Mouse (Mus musculus) urinary bladder, postnatal 25 days (tissue): Measurements from ENCODE around the gene Vamp5.

Source experiments
- DNase-seq: peaks from one replicate; pipeline ENCODE4 v3.0.0; 2022; ENCODE audit warnings: low spot score

The Vamp5 gene

DNA sequence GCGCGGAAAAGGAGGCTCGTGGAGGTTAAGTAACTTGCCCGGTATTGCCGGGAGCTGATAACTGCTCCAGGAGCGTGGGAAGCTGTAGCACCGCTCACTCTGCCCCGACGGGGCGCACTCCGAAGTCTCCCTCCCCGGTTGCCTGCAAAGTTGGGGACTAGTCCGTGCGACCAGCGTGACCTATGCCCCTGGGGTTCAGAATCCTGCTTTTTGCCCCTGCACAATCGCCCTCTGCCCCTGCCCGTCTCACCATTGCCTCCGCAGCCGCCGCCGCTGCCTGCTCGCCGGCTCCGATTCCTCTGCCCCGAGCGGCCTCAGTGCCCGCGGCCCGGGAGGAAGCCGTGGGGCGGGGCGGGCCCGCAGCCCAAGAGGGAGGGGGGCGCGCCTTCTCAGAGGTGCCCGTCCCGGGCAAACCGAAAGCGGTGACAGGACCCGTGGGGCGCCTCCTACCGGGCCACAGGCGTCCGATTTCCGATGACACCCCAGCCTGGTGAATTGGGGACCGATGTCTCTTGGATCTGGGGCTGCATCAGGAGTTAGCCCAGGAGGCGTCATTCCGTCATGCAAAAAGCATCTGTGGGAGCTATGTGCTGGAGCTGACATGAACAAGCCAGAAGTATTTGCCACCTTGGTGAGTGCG lies at the start of gene Vamp5:
Gene Vamp5 (minus strand): TSS at position 338 of the 640 bp plus-strand sequence.
- DNase-seq: peak; percentile 79

DNA sequence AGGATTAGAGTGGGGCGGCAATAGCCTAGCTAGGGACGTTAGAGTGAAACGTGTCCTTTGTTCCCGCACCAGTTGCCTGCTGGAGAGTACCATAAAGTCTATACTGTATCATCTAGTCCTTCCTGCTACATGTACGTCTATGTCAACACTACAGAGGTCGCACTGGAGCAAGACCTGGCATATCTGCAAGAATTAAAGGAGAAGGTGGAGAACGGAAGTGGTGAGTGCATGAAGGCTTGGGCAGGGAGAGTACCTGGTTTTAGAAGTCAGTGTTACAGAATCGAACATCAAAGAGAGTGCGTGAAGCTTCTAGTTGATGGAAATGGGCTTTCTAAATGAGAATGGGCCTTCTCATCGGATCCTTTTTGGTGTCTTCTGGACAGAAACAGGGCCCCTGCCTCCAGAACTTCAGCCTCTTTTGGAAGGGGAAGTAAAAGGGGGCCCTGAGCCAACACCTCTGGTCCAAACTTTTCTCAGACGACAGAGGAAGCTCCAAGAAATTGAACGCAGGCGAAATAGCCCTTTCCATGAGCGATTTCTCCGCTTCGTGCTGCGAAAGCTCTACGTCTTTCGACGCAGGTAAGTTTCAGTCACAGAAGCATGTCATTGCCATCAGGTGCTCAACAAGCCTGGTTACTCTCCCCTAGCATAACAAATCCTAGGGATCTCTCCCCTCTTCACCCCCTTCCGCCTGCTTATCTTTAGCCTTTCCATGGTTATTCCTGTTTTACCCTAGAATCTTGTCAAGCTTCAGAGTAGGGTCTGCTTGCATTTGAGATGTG lies 49.0 kb upstream of the Vamp5 start:
- no peak for DNase-seq

DNA sequence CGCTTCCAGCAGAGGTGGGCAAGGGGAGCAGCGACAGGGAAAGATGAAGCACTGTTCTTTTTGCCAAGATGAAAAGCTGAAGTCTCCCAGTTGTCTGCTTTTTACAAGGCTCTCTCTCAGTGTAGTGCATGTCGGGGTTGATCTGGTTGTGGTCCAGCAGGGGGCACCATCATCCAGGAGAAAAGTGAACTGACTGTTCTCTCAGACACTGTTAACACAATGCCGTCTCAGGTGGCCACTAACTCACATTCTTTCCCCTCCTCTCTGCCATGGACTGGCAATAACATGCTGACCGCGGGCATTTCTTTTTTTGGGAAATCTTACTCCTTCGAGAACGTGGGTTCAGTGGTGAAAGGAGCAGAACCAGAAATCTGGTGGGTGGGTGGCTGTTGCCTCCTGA lies 47.8 kb upstream of the Vamp5 start:
- peak; percentile 73 for DNase-seq

DNA sequence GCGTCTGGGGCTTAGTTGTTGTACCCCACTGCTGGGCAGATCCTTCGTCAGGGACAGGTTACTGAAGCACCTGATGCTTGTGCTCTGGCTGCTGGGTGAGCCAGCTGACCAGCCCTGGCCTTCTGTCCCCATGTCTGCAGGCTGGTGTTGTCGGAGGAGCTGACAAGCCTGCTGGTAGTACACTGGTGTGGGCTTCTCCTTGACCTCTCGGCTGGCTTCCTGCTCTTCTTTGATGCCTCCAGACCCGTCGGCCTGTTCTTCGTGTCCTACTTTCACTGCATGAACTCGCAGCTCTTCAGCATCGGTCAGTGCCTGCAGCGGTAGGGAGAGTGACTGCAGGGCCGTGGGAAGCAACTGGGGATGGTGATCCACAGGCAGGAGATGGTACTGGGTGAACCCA lies 45.4 kb upstream of the Vamp5 start:
- no peak for DNase-seq

DNA sequence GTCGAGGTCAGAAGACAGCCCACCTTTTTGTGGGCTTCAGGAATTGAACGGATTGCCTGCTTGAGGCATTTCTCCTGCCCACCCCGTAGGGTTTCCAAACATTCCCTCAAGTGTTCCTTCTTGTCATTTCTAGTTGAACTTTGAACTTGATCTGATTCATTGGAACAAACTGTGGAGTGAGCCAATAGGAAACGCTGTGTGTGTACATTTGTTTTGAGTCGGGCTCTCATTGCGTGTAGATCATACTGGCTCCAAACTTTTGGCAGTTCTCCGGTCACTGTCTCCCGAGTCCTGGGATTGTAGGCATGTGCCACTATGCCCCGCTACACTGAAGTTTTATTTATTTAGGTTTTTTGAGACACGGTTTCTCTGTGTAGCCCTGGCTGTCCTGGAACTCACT lies 40.6 kb upstream of the Vamp5 start:
- no peak for DNase-seq

DNA sequence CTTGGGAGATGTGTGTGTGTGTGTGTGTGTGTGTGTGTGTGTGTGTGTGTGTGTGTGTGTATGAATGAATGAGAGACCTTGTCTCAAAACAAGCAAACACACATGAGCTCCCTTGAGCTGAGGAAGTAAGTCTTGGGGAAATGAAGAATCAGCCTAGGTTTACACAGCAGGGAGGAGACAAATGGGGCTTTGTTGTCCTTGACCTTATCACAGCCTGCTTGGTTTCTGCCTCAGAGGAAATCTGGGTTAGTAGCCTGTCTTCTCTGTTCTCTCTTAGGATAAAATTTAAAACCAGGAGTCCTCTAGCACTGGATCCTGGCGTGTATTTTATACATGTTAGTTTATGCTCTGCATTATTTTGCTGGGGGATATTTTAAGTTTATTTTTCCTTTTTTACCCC lies 39.5 kb upstream of the Vamp5 start:
- no peak for DNase-seq

DNA sequence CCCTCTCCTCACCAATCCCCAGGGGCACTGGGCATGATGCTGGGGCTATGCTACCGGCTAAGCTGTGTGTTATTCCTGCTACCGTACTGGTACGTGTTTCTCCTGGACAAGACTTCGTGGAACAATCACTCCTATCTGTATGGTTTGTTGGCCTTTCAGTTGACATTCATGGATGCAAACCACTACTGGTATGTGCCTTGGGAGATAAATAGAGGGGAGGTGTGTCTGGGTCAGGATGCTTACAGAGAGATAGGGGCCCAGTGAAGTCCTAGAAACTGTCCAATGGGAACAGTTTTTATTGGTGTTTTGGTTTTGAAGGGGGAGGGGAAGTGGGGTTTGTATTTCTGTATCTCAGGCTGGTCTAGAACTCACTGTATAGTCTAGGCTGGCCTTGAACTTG lies 38.0 kb upstream of the Vamp5 start:
- no peak for DNase-seq

DNA sequence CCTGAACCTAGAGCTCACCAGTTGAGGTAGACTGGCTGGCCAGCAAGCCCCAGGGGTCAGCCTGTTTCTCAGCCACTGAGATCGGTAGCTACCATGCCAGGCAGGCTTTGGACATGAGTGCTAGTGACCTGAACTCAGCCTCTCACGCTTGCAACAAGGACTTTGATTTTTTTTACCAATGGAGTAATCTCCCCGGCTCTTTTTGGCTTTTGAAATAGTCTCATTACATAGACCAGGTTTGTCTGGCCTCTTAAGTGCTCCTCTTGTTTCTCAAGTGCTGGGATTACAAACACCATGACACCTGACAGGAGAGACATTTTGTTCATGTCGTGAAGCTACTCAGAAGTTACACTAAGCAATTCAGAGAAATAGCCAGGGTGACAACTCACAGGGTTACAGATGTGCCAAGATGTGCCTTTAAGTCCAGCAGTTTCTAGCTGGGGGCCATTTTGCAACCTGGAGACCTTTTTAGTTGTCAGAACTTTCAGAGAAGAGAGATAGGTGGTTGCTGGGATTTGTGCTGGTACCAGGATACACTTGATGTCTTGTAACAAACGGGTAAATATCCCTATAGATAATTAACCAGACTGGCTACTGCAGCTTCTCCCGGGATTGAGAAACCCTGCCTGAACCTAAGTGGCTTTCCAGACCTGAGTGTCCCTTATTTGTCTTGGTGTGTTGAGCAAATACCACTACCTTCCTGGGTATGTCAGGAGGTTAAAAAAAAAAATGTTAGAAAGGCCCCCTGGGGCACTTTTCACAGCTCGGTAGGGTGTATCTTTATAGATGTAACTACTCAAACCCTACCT lies 35.9 kb upstream of the Vamp5 start:
- DNase-seq: no peak

DNA sequence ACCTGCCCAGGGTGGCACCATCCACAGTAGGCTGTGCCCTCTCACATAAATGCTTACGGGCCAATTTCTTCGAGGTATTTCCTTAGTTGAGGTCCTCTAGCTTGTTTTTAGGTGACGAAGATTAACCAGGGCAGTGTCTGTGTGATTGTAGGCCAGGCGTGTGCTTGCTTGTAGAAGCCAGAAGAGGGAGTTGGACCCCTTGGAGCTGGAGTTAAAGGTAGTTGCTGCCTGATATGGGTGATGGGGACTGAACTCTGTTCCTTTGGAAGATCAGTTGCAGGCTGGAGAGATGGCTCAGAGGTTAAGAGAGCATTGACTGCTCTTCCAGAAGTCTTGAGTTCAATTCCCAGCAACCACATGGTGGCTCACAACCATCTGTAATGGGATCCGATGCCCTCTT lies 34.9 kb upstream of the Vamp5 start:
- DNase-seq: no peak

DNA sequence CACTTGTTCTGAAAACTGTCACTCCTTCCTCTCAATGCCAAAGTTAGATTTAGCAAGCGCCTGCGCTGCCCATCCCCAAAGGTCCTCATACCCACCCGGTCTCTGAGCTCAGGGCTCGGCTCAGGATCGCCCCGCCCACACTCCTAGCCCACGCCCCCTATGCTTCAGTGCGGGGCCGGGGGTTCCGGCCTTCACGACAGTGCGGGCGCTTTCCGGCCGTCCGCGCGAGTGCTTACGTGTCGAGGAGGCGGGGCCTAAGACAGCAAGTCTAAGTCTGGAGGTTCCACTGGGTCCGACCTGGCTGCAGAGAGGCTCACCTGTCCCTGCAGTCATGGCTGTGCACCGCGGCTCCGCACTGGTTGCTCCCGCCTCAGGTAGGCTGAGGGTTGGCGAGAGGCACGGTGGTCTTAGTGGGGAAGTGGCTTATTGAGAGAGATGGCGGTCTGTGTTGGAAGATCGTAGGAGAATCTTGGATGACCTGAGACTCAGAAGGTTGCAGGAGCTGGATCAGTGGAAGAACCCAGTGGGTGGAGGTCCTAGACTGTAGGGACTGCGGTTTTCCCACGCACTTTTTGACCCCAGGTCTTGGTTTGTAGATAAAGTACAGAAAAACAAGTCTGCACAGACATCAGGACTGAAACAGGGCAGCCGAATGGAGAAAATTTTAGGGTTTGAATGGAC lies 33.9 kb upstream of the Vamp5 start, which contains the start of gene Ggcx:
Gene Ggcx (plus strand): TSS at position 233 of the 681 bp plus-strand sequence.
- DNase-seq: peak; percentile 94

DNA sequence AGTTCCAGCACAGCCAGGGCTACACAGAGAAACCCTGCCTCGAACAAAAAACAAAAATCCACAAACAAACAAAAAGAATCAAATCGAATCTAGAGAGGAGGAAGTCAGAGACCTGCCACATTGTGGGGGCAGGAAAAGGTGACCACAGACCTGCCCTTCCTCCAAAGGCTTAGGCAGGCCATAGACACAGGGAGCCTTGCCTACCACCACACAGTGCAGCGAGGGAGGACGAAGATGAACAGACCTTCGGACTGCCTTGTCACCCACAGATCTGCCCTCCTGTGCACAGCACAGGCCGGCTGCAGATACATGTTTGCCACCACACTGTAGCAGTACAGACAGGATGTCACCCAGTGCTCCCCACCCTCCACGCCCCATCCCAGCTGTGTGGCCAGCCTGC lies 30.2 kb upstream of the Vamp5 start:
- DNase-seq: no peak

DNA sequence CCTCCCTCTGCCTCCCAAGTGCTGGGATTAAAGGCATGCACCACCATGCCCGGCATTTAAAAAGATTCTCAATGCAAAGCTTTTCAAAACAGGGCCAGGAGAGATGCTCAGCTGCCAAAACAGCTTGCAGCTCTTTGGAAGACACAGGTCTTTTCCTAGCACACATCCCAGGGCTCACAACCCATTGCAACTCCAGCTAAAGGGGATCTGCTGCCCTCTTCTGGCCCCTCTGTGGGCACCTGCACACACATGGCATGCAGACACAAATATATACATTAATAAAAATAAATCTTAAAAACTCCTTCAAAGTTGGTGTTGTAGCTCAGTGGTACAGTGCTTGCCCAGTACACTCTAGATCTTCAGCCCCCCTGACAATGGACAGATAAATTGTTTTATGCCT lies 29.7 kb upstream of the Vamp5 start:
- no peak for DNase-seq

DNA sequence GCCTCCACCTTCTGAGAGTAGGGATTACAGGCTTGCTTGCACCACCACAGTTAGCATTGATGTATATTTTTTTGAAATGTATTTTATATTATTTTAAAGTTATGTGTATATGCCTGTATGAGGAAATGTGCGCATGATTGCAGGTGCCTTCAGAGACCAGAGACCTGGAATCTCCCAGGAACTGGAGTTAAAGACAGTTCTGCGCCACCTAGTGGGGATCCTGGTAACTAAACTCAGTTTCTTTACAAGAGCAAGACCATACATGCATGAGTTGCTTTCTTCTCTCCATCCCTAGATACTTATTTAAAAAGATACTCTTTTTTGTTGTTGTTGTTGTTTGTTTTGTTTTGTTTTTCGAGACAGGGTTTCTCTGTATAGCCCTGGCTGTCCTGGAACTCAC lies 29.3 kb upstream of the Vamp5 start:
- peak; percentile 68 for DNase-seq

DNA sequence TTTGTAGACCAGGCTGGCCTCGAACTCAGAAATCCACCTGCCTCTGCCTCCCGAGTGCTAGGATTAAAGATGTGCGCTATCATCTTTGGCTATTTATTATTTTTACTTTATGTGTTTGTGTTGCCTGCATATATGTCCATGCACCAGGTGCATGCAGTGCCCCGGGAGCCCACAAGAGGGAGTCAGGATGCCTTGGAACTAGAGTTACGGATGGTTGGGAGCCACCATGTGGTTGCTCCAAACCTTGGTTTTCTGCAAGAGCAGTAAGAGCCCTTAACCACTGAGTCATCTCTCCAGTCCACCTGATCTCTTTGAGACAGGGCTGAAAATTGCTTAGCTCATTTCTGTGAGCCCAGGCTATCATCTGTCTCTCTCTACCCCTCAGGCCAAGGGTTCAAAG lies 26.9 kb upstream of the Vamp5 start:
- peak; percentile 80 for DNase-seq

DNA sequence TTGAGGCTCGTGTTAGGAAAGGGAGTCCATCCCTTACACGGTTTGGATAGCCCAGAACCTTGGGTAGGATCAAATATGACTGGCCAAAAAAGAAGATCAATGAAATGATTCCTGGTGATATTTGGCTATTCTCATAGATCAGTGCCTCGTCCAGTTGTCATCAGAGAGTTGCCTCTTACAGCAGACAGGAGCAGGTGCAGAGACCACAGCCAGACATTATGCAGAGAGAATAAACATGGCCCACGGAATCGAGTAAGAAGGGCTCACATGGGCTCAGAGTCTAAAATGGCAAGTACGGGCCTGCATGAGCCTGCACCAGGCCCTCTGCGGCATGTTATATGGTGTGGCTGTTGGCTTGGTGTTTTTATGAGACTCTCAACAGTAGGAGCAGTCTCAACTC lies 25.1 kb upstream of the Vamp5 start:
- DNase-seq: no peak

DNA sequence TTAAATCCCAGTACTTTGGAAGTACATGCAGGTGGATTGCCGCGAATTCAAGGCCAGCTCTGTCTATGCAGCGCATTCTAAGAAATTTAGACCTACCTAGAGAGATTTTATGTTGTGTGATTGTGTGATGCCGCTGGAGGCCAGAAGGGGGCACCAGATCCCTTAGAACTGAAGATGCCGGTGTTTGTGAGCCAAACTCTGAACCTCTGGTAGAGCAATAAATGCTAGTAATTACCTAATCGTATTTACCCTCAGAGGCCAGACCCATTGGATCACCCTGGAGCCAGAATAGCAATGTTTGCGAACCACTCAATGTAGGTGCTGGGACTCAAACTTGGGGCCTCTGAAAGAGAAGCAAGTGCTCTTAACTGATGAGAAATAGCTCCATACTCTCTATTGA lies 21.6 kb upstream of the Vamp5 start:
- DNase-seq: peak; percentile 72

DNA sequence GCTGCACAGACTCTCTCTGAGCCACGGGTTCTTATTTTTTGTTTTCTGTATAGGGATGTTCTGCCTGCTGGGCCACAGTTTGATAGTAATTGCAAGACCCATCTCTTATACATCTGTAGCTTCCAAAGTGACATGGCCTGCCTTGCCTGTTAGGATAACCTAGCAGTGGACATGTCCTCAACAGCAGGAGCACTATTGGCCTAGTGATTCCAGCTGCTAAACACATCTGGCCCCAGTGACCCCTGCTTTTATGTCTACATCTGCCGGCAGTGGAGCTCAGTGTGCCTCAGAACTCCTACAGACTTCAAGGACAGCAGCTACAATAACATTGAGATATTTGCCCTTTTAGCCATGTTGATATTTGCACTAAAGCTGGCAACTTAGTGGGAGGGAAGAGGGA lies 19.7 kb upstream of the Vamp5 start:
- DNase-seq: no peak

DNA sequence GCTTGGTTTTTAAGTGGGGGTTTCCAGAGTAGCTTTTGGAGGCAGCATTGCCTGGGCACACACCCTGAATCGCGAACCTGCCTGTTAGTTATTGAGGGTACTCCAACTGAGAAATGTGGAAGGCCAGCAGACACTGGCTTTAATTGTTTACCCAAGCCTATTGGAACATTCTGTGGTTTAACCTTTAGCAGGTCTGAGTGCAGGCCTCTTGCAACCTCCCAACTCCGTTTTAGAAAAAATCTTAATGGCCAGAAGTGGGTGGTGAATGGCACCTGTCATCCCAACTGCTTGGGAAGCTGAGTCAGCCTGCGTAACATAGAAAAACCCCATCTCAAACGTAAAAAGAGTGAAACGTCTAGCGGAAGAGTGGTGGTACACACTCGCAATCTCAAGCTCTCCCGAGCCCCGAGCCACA lies 16.6 kb upstream of the Vamp5 start:
- no peak for DNase-seq

DNA sequence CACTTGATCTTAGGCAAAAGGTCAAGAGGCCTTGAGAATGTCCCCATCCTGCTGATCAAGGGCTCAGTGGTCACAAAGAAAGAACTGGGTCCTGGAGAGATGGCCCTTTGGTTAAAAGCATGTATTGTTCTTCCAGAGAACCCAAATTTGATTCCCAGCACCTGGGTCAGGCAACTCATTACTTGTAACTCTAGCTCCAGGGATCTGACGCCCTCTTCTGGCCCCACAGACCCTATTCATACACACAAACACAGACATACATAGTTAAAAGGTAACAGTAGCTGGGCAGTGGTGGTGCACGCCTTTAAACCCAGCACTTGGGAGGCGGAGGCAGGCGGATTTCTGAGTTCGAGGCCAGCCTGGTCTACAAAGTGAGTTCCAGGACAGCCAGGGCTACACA lies 12.1 kb upstream of the Vamp5 start:
- DNase-seq: no peak

DNA sequence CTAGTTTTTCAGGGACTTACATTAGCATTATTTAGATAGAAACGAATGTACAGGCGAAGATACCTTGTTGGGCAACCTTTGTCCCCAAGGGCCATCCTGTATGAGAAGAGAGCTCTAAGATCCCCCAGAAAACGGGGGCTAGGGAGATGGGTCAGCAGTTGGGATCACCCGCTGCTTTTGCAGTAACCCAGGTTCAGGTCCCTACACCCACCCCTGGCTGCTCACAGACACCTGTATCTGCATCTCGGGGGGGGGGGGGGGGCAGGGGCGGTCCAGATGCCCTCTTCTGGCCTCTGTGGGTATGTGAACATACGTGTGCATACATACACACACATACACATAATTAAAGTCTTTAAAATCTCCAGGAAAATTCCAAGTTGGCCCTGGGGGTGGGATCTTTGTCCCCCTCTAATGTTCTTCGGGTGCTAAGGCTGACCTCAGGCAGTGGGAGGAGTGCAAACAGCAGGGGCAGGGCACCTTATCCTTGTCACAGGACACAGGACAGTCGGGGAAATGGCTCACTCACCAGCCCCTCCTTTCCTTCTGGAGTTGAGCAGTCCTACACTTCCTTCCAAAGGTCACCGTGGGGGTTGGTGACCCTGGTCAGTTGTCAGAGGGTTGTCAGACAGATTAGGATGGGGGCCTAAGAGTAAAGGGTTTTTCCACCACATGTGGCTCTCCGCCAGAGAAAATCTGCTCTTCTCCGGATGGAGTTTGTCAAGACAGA lies 10.7 kb upstream of the Vamp5 start:
- DNase-seq: no peak

DNA sequence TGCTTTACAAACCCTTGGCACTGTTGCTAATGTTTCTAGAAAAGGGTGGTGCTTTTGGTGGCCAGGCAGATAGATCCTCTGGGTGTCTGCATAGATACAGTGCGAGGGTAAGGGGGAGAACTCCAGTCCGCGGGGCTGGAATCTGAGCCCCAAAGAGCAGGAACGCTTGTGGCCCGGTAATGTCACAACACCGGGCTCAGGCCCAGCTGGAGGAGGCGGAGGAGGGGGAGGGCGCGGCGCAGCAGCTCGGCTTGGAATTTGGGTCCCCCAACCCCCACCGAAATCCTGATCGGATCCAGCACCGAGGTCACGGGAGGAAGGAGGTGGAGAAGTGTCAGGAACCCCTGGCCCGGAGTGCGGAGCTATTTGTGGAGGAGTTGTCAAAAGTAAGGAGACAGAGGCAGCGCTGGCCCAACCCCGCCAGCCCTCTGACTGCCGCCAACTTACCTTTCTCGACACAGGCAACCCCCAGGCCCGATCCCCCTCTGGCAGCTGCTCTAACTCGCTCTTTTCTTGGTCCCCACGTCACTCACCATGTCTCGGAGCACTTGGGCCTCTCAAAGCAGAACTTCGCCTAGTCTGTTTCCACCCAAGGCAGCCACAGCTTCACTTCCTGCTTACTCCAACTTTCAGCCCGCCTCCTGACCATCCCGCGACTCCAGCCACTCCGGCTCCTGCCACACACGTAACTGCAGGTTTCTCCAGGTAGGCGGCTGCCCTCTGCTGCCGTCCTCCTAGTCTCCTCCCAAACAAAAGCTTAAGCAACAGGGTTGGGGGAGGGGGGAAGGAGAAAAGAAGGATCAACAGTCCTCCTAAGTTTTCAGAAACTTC lies 9.9 kb upstream of the Vamp5 start, which contains the start of gene Vamp8:
Gene Vamp8 (minus strand): TSS at position 763 of the 831 bp plus-strand sequence.
- DNase-seq: peak; percentile 75
